Mouse (Mus musculus): ENCODE measurements around the gene Gm45062.

Gm45062 gene

DNA sequence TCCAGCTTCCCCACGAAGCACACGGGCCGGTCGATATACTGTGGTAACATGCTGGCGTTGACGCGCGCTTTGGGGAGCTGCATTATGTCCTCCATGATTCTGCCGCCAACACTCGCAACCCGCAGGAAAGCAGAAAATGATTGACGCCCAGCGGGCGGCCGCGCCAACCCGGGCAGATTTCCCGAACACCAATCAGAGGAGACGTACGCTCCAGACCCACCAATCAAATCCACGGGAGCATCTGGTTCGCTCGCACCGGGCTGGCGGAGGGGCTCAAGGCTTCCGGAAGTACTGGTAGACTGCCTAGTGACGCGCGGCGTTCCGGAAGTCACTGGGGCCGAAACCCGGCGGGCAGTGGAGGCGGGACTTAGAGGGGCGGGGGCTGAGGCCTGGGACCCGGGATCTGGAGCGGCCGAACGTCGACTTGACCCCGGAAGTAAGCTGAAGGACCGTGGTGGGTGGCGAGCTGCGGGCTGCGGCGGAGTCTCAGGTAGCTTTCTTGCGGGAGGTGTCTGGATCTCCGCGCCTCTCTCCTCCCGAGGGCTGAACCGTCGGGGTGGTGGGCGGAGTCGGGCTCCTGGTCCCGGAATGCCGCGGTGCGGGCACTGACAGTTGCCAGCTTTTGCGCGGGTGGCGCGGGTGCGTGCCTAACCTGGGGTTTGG lies at the start of gene Gm45062, which contains the start of the genes Rpa3 and Umad1:
TSS of gene Gm45062 (plus strand) at position 447 of the 663 bp plus-strand sequence.
TSS of gene Rpa3 (minus strand) at position 170 of the 663 bp plus-strand sequence.
TSS of gene Umad1 (plus strand) at position 285 of the 663 bp plus-strand sequence.
- peak; percentile 98 for DNase-seq (ENCODE audit: low spot score)

DNA sequence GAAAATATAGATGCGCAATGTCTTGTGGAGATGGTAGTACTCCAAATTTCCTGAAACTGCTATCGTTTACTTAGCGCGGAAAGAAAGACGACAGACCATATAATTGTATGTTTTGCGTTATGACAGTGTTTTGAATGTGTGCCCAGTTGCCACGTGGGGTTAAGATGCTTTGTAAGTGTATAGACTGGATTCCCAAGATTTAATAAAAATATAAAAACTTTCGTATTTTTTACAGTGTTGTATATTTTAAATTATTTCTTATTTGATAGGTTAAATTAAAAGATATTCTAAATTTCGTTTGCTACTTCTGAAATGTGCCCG lies 49.4 kb upstream of the Gm45062 start:
- DNase-seq (ENCODE audit: low spot score), result no peak

DNA sequence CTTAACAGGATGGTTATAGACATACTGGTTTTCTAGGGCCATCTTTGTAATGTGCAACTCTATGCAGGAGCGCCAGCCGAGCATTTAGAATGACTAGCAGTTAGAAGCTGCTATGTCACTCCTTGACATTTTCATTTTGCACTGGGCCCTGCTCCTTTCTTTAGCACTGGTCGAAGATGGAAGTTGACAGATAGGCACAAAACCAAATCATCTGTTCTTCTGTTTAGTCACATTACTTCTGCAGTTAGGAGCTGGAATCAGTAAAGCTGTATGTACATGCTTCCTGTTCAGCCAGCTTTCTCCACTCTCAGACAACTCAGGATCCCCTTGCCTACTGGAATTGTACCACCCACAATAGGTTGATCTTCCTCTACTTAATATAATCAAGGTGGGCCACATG lies 48.6 kb upstream of the Gm45062 start:
- DNase-seq (ENCODE audit: low spot score), result peak; percentile 12

DNA sequence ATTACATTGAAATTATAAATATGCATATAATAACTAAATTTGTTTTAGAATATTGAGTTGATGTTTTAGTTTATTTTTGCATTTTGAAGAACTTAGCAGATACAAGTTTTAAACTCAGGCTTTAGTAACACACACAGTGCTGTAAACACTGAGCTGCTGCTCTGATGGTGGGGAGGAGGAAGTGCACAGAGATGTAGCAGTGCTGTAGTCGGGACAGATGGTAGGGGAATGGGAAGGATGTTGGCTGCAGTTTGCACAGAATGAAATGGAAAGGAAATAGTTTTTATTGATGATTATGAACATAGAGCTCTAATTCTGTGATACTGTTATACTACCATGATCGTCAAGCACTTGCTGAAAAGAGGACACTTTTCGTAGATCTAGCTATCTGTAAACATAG lies 32.2 kb upstream of the Gm45062 start:
- DNase-seq (ENCODE audit: low spot score), result no peak

- no peak for DNase-seq (ENCODE audit: low spot score)
Measured at GRCm38 (mm10) chr6:8228596-8228995, 30.7 kb upstream of the Gm45062 start.

GRCm38 (mm10) chr6:8258316-8258715 lies 934 bp upstream of the Gm45062 start:
- DNase-seq (ENCODE audit: low spot score), result no peak

- no peak for DNase-seq (ENCODE audit: low spot score)
Measured at GRCm38 (mm10) chr6:8259667-8260044, 406 bp downstream of the Gm45062 start.

- DNase-seq (ENCODE audit: low spot score), result no peak
Measured at GRCm38 (mm10) chr6:8271047-8271446, 11.8 kb downstream of the Gm45062 start.

DNA sequence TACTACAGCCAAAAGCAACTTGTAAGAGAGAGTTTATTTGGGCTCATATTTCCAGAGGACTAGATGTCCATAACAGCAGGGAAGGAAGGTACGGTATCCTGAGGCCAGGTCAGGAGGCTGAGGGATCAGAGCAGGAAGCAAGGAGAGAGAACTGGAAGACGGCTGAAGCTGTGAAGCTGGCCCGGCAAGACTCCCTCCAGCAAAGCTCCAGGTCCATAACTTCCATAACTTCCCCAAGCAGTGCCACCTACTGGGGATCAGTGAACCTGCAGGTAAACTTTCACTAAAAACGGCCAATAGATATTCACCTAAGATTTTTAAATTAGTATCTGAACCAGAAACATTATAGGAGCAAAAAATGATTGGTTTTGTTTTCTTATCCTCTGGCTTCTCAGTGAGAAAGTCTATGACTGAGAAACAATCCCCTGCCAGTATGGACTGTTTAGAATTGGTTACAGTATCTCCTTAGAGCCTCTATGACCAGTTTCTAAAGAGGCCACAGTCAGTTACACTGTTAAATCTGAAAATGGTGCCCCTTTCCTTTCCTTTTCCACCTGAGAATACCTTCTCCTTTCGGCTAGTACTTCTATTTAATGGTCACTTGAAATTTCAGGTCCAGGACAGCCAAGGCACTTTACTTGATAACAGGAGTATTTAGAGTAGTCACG lies 15.3 kb downstream of the Gm45062 start:
- DNase-seq (ENCODE audit: low spot score), result peak; percentile 72

DNA sequence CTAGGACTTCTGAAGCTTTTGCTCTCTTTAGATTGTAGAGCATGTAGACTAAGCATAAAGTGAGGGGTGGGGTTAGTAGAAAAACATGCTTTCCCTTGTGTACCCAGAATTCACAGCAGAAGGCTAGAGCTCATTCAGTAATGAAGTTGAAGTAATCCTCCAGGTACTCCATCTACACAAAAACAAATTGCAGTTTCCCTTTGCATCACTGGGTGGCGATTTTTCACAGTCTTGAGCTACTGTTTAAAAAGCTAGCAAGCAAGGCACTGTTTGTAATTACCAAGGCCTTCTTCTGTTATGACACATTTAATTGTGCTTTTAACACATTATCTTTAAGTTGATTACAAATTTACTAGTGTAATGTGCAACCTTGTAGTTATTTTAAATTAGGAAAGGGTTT lies 15.8 kb downstream of the Gm45062 start:
- DNase-seq (ENCODE audit: low spot score), result peak; percentile 67

DNA sequence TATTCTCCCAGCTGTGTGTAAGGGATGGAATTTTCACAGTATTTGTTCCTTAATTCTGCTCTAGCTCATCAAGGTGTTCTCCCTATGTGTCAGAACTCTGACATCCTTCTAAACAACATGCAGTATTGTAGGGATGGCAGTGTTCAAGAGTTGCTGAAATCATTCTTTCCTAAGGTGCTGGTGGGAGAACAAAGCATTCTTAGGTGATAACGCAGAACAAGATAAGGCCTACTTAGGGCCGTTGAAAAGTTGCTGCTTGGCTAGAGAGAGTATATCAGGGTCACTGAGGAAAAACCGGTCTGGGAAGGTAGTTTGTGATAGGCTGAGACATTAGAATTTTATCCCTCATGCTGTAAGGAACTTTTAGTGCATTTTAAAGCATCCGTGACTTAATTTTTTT lies 17.2 kb downstream of the Gm45062 start:
- no peak for DNase-seq (ENCODE audit: low spot score)

GRCm38 (mm10) chr6:8278426-8279002 lies 19.3 kb downstream of the Gm45062 start:
- peak; percentile 27 for DNase-seq (ENCODE audit: low spot score)

GRCm38 (mm10) chr6:8283255-8283654 lies 24.0 kb downstream of the Gm45062 start:
- DNase-seq (ENCODE audit: low spot score), result no peak

GRCm38 (mm10) chr6:8285401-8285960 lies 26.2 kb downstream of the Gm45062 start:
- DNase-seq (ENCODE audit: low spot score), result no peak

- no peak for DNase-seq (ENCODE audit: low spot score)
Measured at GRCm38 (mm10) chr6:8286146-8286545, 26.9 kb downstream of the Gm45062 start.

DNA sequence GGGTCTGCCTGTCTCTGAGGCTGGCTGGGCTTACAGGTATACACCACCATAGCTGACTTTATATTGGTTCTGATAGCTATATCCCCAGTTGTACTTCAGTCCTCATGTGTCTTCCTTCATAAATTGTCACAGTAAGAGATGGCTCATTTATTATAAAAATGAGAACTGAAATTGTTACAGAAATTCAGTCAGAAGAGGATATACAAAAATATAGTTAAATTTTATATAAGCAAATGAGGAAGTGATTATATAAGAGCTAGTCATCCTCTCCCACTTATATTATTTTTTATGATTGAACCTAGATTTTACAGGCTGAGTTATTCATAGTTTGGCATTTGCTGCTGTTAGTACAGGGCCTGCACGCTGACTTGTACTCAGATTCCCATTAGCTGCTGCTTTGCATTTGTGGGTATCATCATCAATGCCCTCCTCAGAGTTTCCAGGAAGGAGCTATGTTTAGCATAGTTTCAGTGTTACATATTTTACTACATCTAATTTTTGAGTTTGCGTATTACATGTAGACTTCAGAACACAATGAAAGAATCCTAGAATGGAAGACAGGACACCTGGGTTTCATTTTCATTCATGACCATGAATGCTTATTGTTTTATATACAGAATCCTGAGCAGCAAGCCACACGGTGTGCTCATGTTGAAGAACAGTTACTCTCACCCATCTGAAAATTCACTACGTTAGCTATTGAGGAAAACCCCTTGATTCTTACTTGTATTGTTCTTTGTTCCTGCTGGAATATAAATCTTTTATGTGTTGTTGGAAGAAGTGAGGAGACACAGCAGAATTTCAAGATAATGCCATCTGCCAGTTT lies 29.7 kb downstream of the Gm45062 start:
- DNase-seq (ENCODE audit: low spot score), result no peak

GRCm38 (mm10) chr6:8294048-8294784 lies 35.0 kb downstream of the Gm45062 start:
- peak; percentile 8 for DNase-seq (ENCODE audit: low spot score)

DNA sequence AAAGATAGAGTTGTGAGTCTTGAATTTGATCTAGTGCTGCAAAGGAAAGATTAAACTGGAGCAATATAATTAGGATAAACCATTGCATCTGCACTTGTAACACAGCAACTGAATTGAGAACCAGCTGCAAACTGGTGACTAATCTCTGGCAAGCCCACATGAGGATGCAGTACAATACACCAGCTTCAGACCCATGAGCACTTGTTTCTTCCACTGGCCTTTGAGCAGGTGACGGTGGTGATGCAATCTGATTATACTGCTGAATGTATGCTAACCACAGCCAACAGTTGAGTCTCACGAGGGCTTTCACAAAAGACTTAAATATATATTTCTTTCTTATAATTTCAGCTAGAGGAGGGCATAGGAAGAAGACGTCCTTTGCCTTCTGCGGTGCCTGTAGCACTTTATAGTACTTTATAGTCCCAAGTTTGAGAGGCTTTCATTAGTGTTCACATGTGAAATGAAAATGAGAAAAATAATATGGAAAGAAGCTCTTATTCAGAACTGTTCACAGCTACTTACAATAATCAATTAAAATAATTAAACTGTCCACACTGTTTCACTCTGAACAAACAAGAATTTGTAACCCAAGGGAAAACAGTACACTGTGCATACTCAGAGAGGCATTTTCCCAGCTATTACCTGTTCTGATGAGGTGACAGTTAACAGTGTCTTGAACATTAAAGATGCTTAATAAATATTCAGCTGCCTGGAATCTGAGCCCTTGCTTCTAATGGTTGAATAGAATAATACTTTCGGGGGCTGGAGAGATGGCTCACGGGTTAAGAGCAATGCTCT lies 40.0 kb downstream of the Gm45062 start:
- no peak for DNase-seq (ENCODE audit: low spot score)

GRCm38 (mm10) chr6:8307878-8308775 lies 48.9 kb downstream of the Gm45062 start:
- DNase-seq (ENCODE audit: low spot score), result no peak

- DNase-seq (ENCODE audit: low spot score), result no peak
Measured at GRCm38 (mm10) chr6:8312554-8312953, 53.3 kb downstream of the Gm45062 start.

Data from embryo, embryonic 10.5 days (tissue).